Mouse (Mus musculus) midbrain, postnatal 0 days (tissue): Measurements from ENCODE around the gene Hdgf. TPM values are rescaled to one million over a fixed set of nuclear protein-coding genes. Genes with fewer than 3 reads are reported as not detected.
A peak's percentile ranks its signal among the peaks of the same experiment; 100 is the strongest.

ENCODE experiments used
- ATAC-seq: fragments of 200-750 bp; cut with Nextera tagmentation; 2 replicates; pipeline ENCODE4 v1.8.0; 2017; ENCODE audit warnings: moderate number of reproducible peaks, mild to moderate bottlenecking, moderate TSS enrichment, moderate library complexity; ENCODE audit not compliant: low FRiP score
- DNase-seq: peaks from one replicate; pipeline ENCODE4 v3.0.0-alpha.2; 2015; ENCODE audit warnings: low spot score
- H3K27ac ChIP-seq: fragments of 300-500 bp; sonication (generic); 2 replicates; pipeline ENCODE4 v1.5.1; 2014; ENCODE audit warnings: low read depth, mild to moderate bottlenecking, low read length, mixed read lengths
- H3K27me3 ChIP-seq: fragments of 300-500 bp; sonication (generic); 2 replicates; pipeline ENCODE4 v1.6.1; 2014; ENCODE audit warnings: low read length, control low read depth, mixed read lengths; ENCODE audit not compliant: insufficient read depth
- H3K36me3 ChIP-seq: fragments of 300-500 bp; sonication (generic); 2 replicates; pipeline ENCODE4 v1.6.1; 2014; ENCODE audit warnings: low read length, control low read depth, mixed read lengths; ENCODE audit not compliant: insufficient read depth
- H3K4me1 ChIP-seq: fragments of 300-500 bp; sonication (generic); 2 replicates; pipeline ENCODE4 v1.6.1; 2014; ENCODE audit warnings: mild to moderate bottlenecking, control low read depth, antibody characterized with exemption, low read length, mixed read lengths; ENCODE audit not compliant: insufficient read depth
- H3K4me2 ChIP-seq: fragments of 300-500 bp; sonication (generic); 2 replicates; pipeline ENCODE4 v1.6.1; 2014; ENCODE audit warnings: low read depth, mild to moderate bottlenecking, low read length, mixed read lengths; ENCODE audit not compliant: poor library complexity, severe bottlenecking
- H3K4me3 ChIP-seq: fragments of 300-500 bp; sonication (generic); 2 replicates; pipeline ENCODE4 v1.5.1; 2014; ENCODE audit warnings: low read depth, mild to moderate bottlenecking, low read length, moderate library complexity
- H3K9ac ChIP-seq: fragments of 300-500 bp; sonication (generic); replicated peaks from 2 replicates; pipeline ENCODE4 v1.6.1; 2014; ENCODE audit warnings: mild to moderate bottlenecking, low read length, moderate library complexity, mixed read lengths; ENCODE audit not compliant: poor library complexity, severe bottlenecking
- H3K9me3 ChIP-seq: fragments of 300-500 bp; sonication (generic); 2 replicates; pipeline ENCODE4 v1.6.1; 2016; ENCODE audit warnings: low read length, control low read depth
- CTCF ChIP-seq: IDR thresholded peaks from 2 replicates; pipeline ENCODE4 v1.5.1; 2016; ENCODE audit warnings: antibody characterized with exemption, mild to moderate bottlenecking
- WGBS: fragments of 180-500 bp; shearing (Covaris S2); extraction: QIAGEN DNeasy Blood & Tissue Kit; methylation state at CpG from one replicate; pipeline ENCODE4 v1.1.7; 2014; 5-methylcytosine and 5-hydroxymethylcytosine counted together
- polyA plus RNA-seq: library from polyadenylated mRNA; unstranded; fragments of >200 nt; fragmentation: Nextera tagmentation; extraction: Ambion mirVana; gene quantifications from 2 replicates; pipeline ENCODE4 v1.2.1, GENCODE M21; 2015
- total RNA-seq: library from RNA; depleted of rRNA; stranded (reverse); fragments of >200 nt; gene quantifications from 2 replicates; pipeline ENCODE4 v1.2.3, GENCODE M21; 2014

Hdgf gene
- total and polyA plus RNA-seq, 2 experiments from 2014 or later, result 86.5 to 135 TPM

GRCm38 (mm10) chr3:87924996-87925395 lies 18.9 kb downstream of the Hdgf start:
- no peak overlapping the region for H3K27ac ChIP-seq
- H3K4me2 ChIP-seq, result no peak overlapping the region
- ATAC-seq (no peak), DNase-seq (no peak)
- WGBS, result 92% methylated on average over 7 of the region's 7 CpGs
- no peak overlapping the region for H3K4me3 ChIP-seq
- TF ChIP-seq CTCF, result no peak
- H3K36me3 ChIP-seq, result peaks cover 43% of the 10 kb centered on the region
- H3K27me3 ChIP-seq, result no peaks in the 10 kb centered on the region
- 0 out of 2 replicates have a peak, but pooled peaks cover 6% of the 10 kb centered on the region for H3K4me1 ChIP-seq
- no peaks in the 10 kb centered on the region for H3K9me3 ChIP-seq
- H3K9ac ChIP-seq, result no peak overlapping the region

- Histone ChIP-seq H3K4me3 (no peak overlapping the region), H3K9ac (no peak overlapping the region), H3K4me2 (no peak overlapping the region), H3K36me3 (peaks cover 43% of the 10 kb centered on the region), H3K27me3 (no peaks in the 10 kb centered on the region), H3K27ac (no peak overlapping the region), H3K4me1 (peaks cover 9% of the 10 kb centered on the region), H3K9me3 (no peaks in the 10 kb centered on the region)
- ATAC-seq, result no peak
- no peak for TF ChIP-seq CTCF
- WGBS, result 93% methylated on average over 5 of the region's 5 CpGs
- no peak for DNase-seq
Observed at GRCm38 (mm10) chr3:87927452-87927851, 21.3 kb downstream of the Hdgf start.

- Histone ChIP-seq H3K9me3 (no peaks in the 10 kb centered on the region), H3K4me3 (peak overlapping the region; percentile 88), H3K4me2 (peak overlapping the region; percentile 69), H3K9ac (peak overlapping the region; percentile 87), H3K27me3 (no peaks in the 10 kb centered on the region), H3K27ac (peak overlapping the region; percentile 77), H3K4me1 (peaks cover 9% of the 10 kb centered on the region), H3K36me3 (peaks cover 26% of the 10 kb centered on the region)
- WGBS, result 8% methylated on average over 26 of the region's 26 CpGs
- no peak for TF ChIP-seq CTCF
- ATAC-seq, result peak; percentile 41
- no peak for DNase-seq
Observed at GRCm38 (mm10) chr3:87929341-87930077, 23.4 kb downstream of the Hdgf start.

- Histone ChIP-seq H3K4me1 (peaks cover 9% of the 10 kb centered on the region), H3K4me2 (peak within 1 kb of the TSS; percentile 72), H3K9ac (peak within 1 kb of the TSS; percentile 87), H3K9me3 (no peaks in the 10 kb centered on the region), H3K4me3 (peak within 1 kb of the TSS; percentile 88), H3K36me3 (peaks cover 23% of the 10 kb centered on the region), H3K27ac (peak within 1 kb of the TSS; percentile 92), H3K27me3 (no peaks in the 10 kb centered on the region)
- ATAC-seq (peak; percentile 98), DNase-seq (peak; percentile 98)
- TF ChIP-seq CTCF, result peak; percentile 81
- WGBS, result under 1% methylated on average over 74 of the region's 78 CpGs
Observed at GRCm38 (mm10) chr3:87930078-87930795, 24.1 kb downstream of the Hdgf start, which contains the start of the genes Isg20l2 and Rrnad1. Gene Isg20l2, plus strand, starts transcription at chr3:87930314. Gene Rrnad1, minus strand, starts transcription at chr3:87930717.

- H3K4me2 ChIP-seq, result no peak overlapping the region
- no peaks in the 10 kb centered on the region for H3K9me3 ChIP-seq
- H3K27ac ChIP-seq, result no peak overlapping the region
- ATAC-seq (no peak), DNase-seq (no peak)
- H3K9ac ChIP-seq, result no peak overlapping the region
- WGBS, result 89% methylated on average over 5 of the region's 5 CpGs
- TF ChIP-seq CTCF, result no peak
- peaks cover 9% of the 10 kb centered on the region for H3K4me1 ChIP-seq
- no peak overlapping the region for H3K4me3 ChIP-seq
- H3K36me3 ChIP-seq, result peaks cover 27% of the 10 kb centered on the region; the same call in 1 of the 2 replicates
- H3K27me3 ChIP-seq, result no peaks in the 10 kb centered on the region
Observed at GRCm38 (mm10) chr3:87934026-87934425, 27.9 kb downstream of the Hdgf start.

- H3K9me3 ChIP-seq, result no peaks in the 10 kb centered on the region
- no peaks in the 10 kb centered on the region for H3K27me3 ChIP-seq
- H3K36me3 ChIP-seq, result peaks cover 31% of the 10 kb centered on the region
- peaks cover 5% of the 10 kb centered on the region for H3K4me1 ChIP-seq
- no peak overlapping the region for H3K4me2 ChIP-seq
- TF ChIP-seq CTCF, result no peak
- H3K27ac ChIP-seq, result no peak overlapping the region
- 0 out of 2 replicates have a peak overlapping the region, but pooled peaks have one; percentile 8 for H3K9ac ChIP-seq
- WGBS, result 69% methylated on average over 4 of the region's 4 CpGs
- no peak overlapping the region for H3K4me3 ChIP-seq
- no peak for ATAC-seq
- DNase-seq, result no peak
Observed at GRCm38 (mm10) chr3:87934501-87934900, 28.4 kb downstream of the Hdgf start.
